Mouse (Mus musculus) stomach, postnatal 0 days (tissue): ENCODE measurements around the gene Cnga1. TPM values are rescaled to one million over a fixed set of nuclear protein-coding genes. Genes with fewer than 3 reads are reported as not detected.
"Not testable (repeated sequence)": the region's sequence is repeated elsewhere in the genome, so short reads cannot be mapped to it uniquely, and the experiment has no call there.

ENCODE experiments used
- ATAC-seq: fragments of 200-750 bp; cut with Nextera tagmentation; 2 replicates; pipeline ENCODE4 v1.8.0; 2017; ENCODE audit not compliant: low FRiP score, low TSS enrichment
- DNase-seq: peaks from one replicate; pipeline ENCODE4 v3.0.0-alpha.2; 2016; ENCODE audit warnings: low spot score
- H3K27ac ChIP-seq: fragments of 300-500 bp; sonication (generic); replicated peaks from 2 replicates; pipeline ENCODE4 v1.5.1; 2014; ENCODE audit warnings: mild to moderate bottlenecking, control low read depth
- H3K27me3 ChIP-seq: fragments of 300-500 bp; sonication (generic); 2 replicates; pipeline ENCODE4 v1.6.1; 2014; ENCODE audit warnings: low read length; ENCODE audit not compliant: control insufficient read depth, insufficient read depth
- H3K36me3 ChIP-seq: fragments of 300-500 bp; sonication (generic); 2 replicates; pipeline ENCODE4 v1.6.1; 2014; ENCODE audit warnings: low read length, mixed read lengths; ENCODE audit not compliant: control insufficient read depth, insufficient read depth
- H3K4me1 ChIP-seq: fragments of 300-500 bp; sonication (generic); replicated peaks from 2 replicates; pipeline ENCODE4 v1.6.1; 2014; ENCODE audit warnings: antibody characterized with exemption; ENCODE audit not compliant: control insufficient read depth, insufficient read depth
- H3K4me2 ChIP-seq: fragments of 300-500 bp; sonication (generic); replicated peaks from 2 replicates; pipeline ENCODE4 v1.6.1; 2014; ENCODE audit warnings: low read depth, mild to moderate bottlenecking, control low read depth, moderate library complexity
- H3K4me3 ChIP-seq: fragments of 300-500 bp; sonication (generic); 2 replicates; pipeline ENCODE4 v1.5.1; 2014; ENCODE audit warnings: low read depth, low read length, control low read depth
- H3K9ac ChIP-seq: fragments of 300-500 bp; sonication (generic); 2 replicates; pipeline ENCODE4 v1.6.1; 2014; ENCODE audit warnings: mild to moderate bottlenecking, low read length, control low read depth, mixed read lengths
- H3K9me3 ChIP-seq: fragments of 300-500 bp; sonication (generic); 2 replicates; pipeline ENCODE4 v1.6.1; 2016; ENCODE audit warnings: low read length; ENCODE audit not compliant: control insufficient read depth
- CTCF ChIP-seq: IDR thresholded peaks from 2 replicates; pipeline ENCODE4 v1.5.1; 2016; ENCODE audit warnings: antibody characterized with exemption, low read depth, mild to moderate bottlenecking, moderate library complexity
- EP300 ChIP-seq: optimal IDR thresholded peaks from 2 replicates; pipeline ENCODE3; 2016; ENCODE audit warnings: antibody characterized with exemption
- WGBS: fragments of 180-500 bp; shearing (Covaris S2); extraction: QIAGEN DNeasy Blood & Tissue Kit; methylation state at CpG from one replicate; pipeline ENCODE4 v1.1.7; 2014; 5-methylcytosine and 5-hydroxymethylcytosine counted together
- polyA plus RNA-seq: library from polyadenylated mRNA; unstranded; fragments of >200 nt; fragmentation: Nextera tagmentation; extraction: Ambion mirVana; gene quantifications from 2 replicates; pipeline ENCODE4 v1.2.1, GENCODE M21; 2015

Gene Cnga1
- polyA plus RNA-seq, 1 experiment from 2014 or later, result not detected

GRCm38 (mm10) chr5:72601006-72601405, 43.1 kb downstream of the Cnga1 start:
- H3K4me1 ChIP-seq, result no peaks in the 10 kb centered on the region
- H3K36me3 ChIP-seq, result no peaks in the 10 kb centered on the region
- no peaks in the 10 kb centered on the region for H3K9me3 ChIP-seq
- ATAC-seq (peak; percentile 82), DNase-seq (peak; percentile 73)
- TF ChIP-seq CTCF (peak; percentile 78), EP300 (no peak)
- no peak overlapping the region for H3K4me3 ChIP-seq
- no peak overlapping the region for H3K27ac ChIP-seq
- no peak overlapping the region for H3K9ac ChIP-seq
- H3K27me3 ChIP-seq, result no peaks in the 10 kb centered on the region
- H3K4me2 ChIP-seq, result no peak overlapping the region
- 12% methylated on average over 5 of the region's 5 CpGs for WGBS

GRCm38 (mm10) chr5:72587192-72587681, 56.8 kb downstream of the Cnga1 start, which contains the start of gene Gm5868:
Gene Gm5868, minus strand, starts transcription at chr5:72587551.
- TF ChIP-seq EP300 (no peak), CTCF (no peak)
- Histone ChIP-seq H3K36me3 (no peaks in the 10 kb centered on the region), H3K4me1 (no peaks in the 10 kb centered on the region), H3K27ac (no peak within 1 kb of the TSS), H3K4me3 (peak within 1 kb of the TSS; percentile 31), H3K9me3 (no peaks in the 10 kb centered on the region), H3K9ac (0 out of 2 replicates have a peak within 1 kb of the TSS, but pooled peaks have one; percentile 27), H3K4me2 (peak within 1 kb of the TSS; percentile 63), H3K27me3 (no peaks in the 10 kb centered on the region)
- WGBS, result 2% methylated on average over 31 of the region's 38 CpGs
- DNase-seq (peak; percentile 47), ATAC-seq (0 out of 2 replicates have a peak, but pooled peaks have one; percentile 26)

DNA sequence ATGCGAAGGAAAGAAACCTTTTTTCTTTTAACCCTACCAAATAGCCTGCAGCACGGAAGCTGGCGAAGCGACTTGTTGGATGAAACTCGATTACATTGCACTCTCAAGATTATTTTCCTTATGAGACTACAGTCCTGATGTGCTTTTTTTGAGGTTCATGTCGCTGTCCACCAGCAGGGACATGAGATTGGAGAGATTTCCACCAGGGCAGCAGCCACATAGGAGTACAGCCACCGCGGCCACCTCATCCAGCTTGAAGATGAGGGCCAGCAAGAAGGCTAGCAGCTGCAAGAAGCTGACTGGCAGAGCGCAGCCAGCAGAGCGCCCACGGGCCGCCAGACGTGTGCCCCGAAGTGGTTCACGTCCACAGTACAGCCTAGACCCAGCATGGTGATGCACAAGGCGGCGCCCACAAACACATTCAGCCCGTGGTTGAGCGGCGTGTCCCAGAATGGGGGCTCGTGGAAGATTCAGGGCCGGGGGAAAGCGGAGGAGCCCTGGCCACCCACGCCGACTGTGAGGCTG, 57.3 kb downstream of the Cnga1 start:
- Histone ChIP-seq H3K4me2 (peak overlapping the region; percentile 63), H3K4me3 (peak overlapping the region; percentile 31)
- DNase-seq, H3K27ac ChIP-seq, H3K36me3 ChIP-seq, H3K9ac ChIP-seq, H3K4me1 ChIP-seq, H3K27me3 ChIP-seq, H3K9me3 ChIP-seq: not testable (repeated sequence)
- 0 out of 2 replicates have a peak, but pooled peaks have one; percentile 29 for ATAC-seq
- 40% methylated on average over 25 of the region's 25 CpGs for WGBS

DNA sequence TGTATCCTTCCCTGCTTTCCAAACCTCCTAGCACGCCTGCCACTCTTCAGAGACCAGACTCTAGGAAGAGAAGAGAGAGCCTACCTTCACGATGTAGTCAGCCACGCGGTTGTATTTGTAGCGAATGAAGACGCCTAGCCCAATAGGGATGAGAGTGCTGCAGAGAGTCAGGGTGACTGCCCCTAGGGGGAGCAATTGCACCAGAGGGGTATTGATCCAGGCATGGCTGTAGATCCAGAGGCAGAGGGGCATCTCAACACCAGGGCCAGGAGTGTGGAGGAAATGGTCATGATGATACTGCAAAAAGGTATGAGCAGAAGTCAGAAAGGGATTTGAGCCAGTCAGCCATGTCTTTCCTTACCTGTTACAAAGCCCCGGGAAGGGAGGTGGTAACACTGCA, 58.0 kb downstream of the Cnga1 start:
- not testable (repeated sequence) for H3K9ac ChIP-seq, H3K9me3 ChIP-seq, H3K4me3 ChIP-seq, H3K27me3 ChIP-seq, H3K27ac ChIP-seq, H3K4me1 ChIP-seq, H3K4me2 ChIP-seq, H3K36me3 ChIP-seq, ATAC-seq
- WGBS, result 45% methylated on average over 7 of the region's 7 CpGs
- peak; percentile 63 for TF ChIP-seq CTCF
- peak; percentile 32 for DNase-seq

GRCm38 (mm10) chr5:72580970-72581332, 63.1 kb downstream of the Cnga1 start, which contains the start of gene Zar1:
Gene Zar1, minus strand, starts transcription at chr5:72581254.
- not testable (repeated sequence) for H3K27ac ChIP-seq, DNase-seq, H3K36me3 ChIP-seq, H3K9ac ChIP-seq, H3K4me1 ChIP-seq, H3K27me3 ChIP-seq, H3K9me3 ChIP-seq
- H3K4me3 ChIP-seq, result peak within 1 kb of the TSS; percentile 38
- peak; percentile 26; the same call in 1 of the 2 replicates for ATAC-seq
- WGBS, result 16% methylated on average over 17 of the region's 21 CpGs
- peak within 1 kb of the TSS; percentile 65 for H3K4me2 ChIP-seq

GRCm38 (mm10) chr5:72580088-72580969, 63.7 kb downstream of the Cnga1 start:
- H3K4me3 ChIP-seq, result peak overlapping the region; percentile 38
- H3K27ac ChIP-seq, H3K36me3 ChIP-seq, H3K4me1 ChIP-seq, H3K9me3 ChIP-seq, H3K27me3 ChIP-seq, H3K9ac ChIP-seq: not testable (repeated sequence)
- H3K4me2 ChIP-seq, result peak overlapping the region; percentile 65
- DNase-seq, result peak; percentile 22
- peak; percentile 64 for ATAC-seq
- WGBS, result 7% methylated on average over 56 of the region's 73 CpGs

- not testable (repeated sequence) for DNase-seq, H3K4me3 ChIP-seq, H3K9ac ChIP-seq, ATAC-seq, H3K27me3 ChIP-seq, H3K9me3 ChIP-seq, H3K4me1 ChIP-seq, H3K4me2 ChIP-seq, H3K27ac ChIP-seq, H3K36me3 ChIP-seq
- 51% methylated on average over 10 of the region's 10 CpGs for WGBS
These were observed 64.5 kb downstream of the Cnga1 start for GRCm38 (mm10) chr5:72579599-72579998.
